Mouse (Mus musculus): ENCODE results near the gene Tgfbr1. TPM values are rescaled to one million over a fixed set of nuclear protein-coding genes. Genes with fewer than 3 reads are reported as not detected.

Gene Tgfbr1
- polyA plus RNA-seq, 1 experiment, result 7.9 TPM

Other genes with a start within 250 kb of the Tgfbr1 start
- 38.2 and 43.8 TPM in 2 replicates for gene Col15a1, start 145.1 kb upstream of the Tgfbr1 start, polyA plus RNA-seq (2012; ENCODE audit: insufficient read depth, insufficient read length, missing spikeins)
- gene Alg2, start 121.1 kb downstream of the Tgfbr1 start, polyA plus RNA-seq (2012; ENCODE audit: insufficient read depth, insufficient read length, missing spikeins), result 10.3 and 13.6 TPM in 2 replicates
- gene Sec61b, start 121.4 kb downstream of the Tgfbr1 start, polyA plus RNA-seq (2012; ENCODE audit: insufficient read depth, insufficient read length, missing spikeins), result 116 and 152 TPM in 2 replicates